Mouse (Mus musculus) hindbrain, embryonic 14.5 days (tissue): ENCODE results near the gene Ksr1. TPM values are rescaled to one million over a fixed set of nuclear protein-coding genes. Genes with fewer than 3 reads are reported as not detected.

ENCODE experiments used
- ATAC-seq: fragments of 200-750 bp; cut with Nextera tagmentation; 2 replicates; pipeline ENCODE4 v1.8.0; 2017; ENCODE audit warnings: moderate number of reproducible peaks, mild to moderate bottlenecking, moderate TSS enrichment, moderate library complexity; ENCODE audit not compliant: low FRiP score
- DNase-seq: peaks from one replicate; pipeline ENCODE4 v3.0.0-alpha.2; 2015; ENCODE audit warnings: low spot score
- H3K27ac ChIP-seq: fragments of 300-500 bp; sonication (generic); 2 replicates; pipeline ENCODE4 v1.5.1; 2014; ENCODE audit warnings: mild to moderate bottlenecking, moderate library complexity
- H3K27me3 ChIP-seq: fragments of 300-500 bp; sonication (generic); 2 replicates; pipeline ENCODE4 v1.6.1; 2014; ENCODE audit warnings: mild to moderate bottlenecking, low read length, mixed read lengths; ENCODE audit not compliant: control insufficient read depth, insufficient read depth
- H3K36me3 ChIP-seq: fragments of 300-500 bp; sonication (generic); replicated peaks from 2 replicates; pipeline ENCODE4 v1.6.1; 2014; ENCODE audit not compliant: control insufficient read depth, insufficient read depth
- H3K4me1 ChIP-seq: fragments of 300-500 bp; sonication (generic); replicated peaks from 2 replicates; pipeline ENCODE4 v1.6.1; 2014; ENCODE audit warnings: antibody characterized with exemption, low read length, mixed read lengths; ENCODE audit not compliant: control insufficient read depth, insufficient read depth
- H3K4me2 ChIP-seq: fragments of 300-500 bp; sonication (generic); replicated peaks from 2 replicates; pipeline ENCODE4 v1.6.1; 2014; ENCODE audit warnings: mild to moderate bottlenecking, moderate library complexity
- H3K4me3 ChIP-seq: fragments of 300-500 bp; sonication (generic); replicated peaks from 2 replicates; pipeline ENCODE4 v1.5.1; 2014; ENCODE audit warnings: mild to moderate bottlenecking, low read length
- H3K9ac ChIP-seq: fragments of 300-500 bp; sonication (generic); 2 replicates; pipeline ENCODE4 v1.6.1; 2014
- H3K9me3 ChIP-seq: fragments of 300-500 bp; sonication (generic); 2 replicates; pipeline ENCODE4 v1.6.1; 2016; ENCODE audit warnings: low read length; ENCODE audit not compliant: control insufficient read depth
- WGBS: fragments of 180-500 bp; shearing (Covaris S2); extraction: QIAGEN DNeasy Blood & Tissue Kit; methylation state at CpG from one replicate; pipeline ENCODE4 v1.1.7; 2014; 5-methylcytosine and 5-hydroxymethylcytosine counted together
- polyA plus RNA-seq: library from polyadenylated mRNA; unstranded; fragments of >200 nt; fragmentation: Nextera tagmentation; extraction: Ambion mirVana; gene quantifications from 2 replicates; pipeline ENCODE4 v1.2.1, GENCODE M21; 2014

Gene Ksr1
- polyA plus RNA-seq, 1 experiment from 2014 or later = 7.7 TPM

GRCm38 (mm10) chr11:79181914-79182313 lies 35.7 kb upstream of the Ksr1 start:
- H3K27me3 ChIP-seq = no peaks in the 10 kb centered on the region
- H3K9me3 ChIP-seq = no peaks in the 10 kb centered on the region
- no peak overlapping the region for H3K9ac ChIP-seq
- 91% methylated on average over 4 of the region's 4 CpGs for WGBS
- no peak overlapping the region for H3K27ac ChIP-seq
- ATAC-seq (no peak), DNase-seq (no peak)
- no peak overlapping the region for H3K4me3 ChIP-seq
- no peaks in the 10 kb centered on the region for H3K4me1 ChIP-seq
- no peak overlapping the region for H3K4me2 ChIP-seq
- H3K36me3 ChIP-seq = no peaks in the 10 kb centered on the region

GRCm38 (mm10) chr11:79176687-79177086 lies 30.5 kb upstream of the Ksr1 start:
- DNase-seq = no peak
- Histone ChIP-seq H3K9me3 (no peaks in the 10 kb centered on the region), H3K27me3 (no peaks in the 10 kb centered on the region), H3K4me3 (no peak overlapping the region), H3K27ac (no peak overlapping the region), H3K4me1 (no peaks in the 10 kb centered on the region), H3K36me3 (no peaks in the 10 kb centered on the region), H3K4me2 (no peak overlapping the region), H3K9ac (no peak overlapping the region)
- no peak for ATAC-seq
- WGBS = 75% methylated on average over 3 of the region's 3 CpGs

- no peak overlapping the region for H3K27ac ChIP-seq
- no peaks in the 10 kb centered on the region for H3K9me3 ChIP-seq
- no peak overlapping the region for H3K4me3 ChIP-seq
- H3K36me3 ChIP-seq = no peaks in the 10 kb centered on the region
- DNase-seq (no peak), ATAC-seq (no peak)
- H3K9ac ChIP-seq = no peak overlapping the region
- no peaks in the 10 kb centered on the region for H3K4me1 ChIP-seq
- H3K4me2 ChIP-seq = no peak overlapping the region
- no peaks in the 10 kb centered on the region for H3K27me3 ChIP-seq
- 83% methylated on average over 7 of the region's 7 CpGs for WGBS
Observed at GRCm38 (mm10) chr11:79172054-79172453, 25.8 kb upstream of the Ksr1 start.

GRCm38 (mm10) chr11:79166582-79167300 lies 20.5 kb upstream of the Ksr1 start:
- Histone ChIP-seq H3K4me2 (no peak overlapping the region), H3K27ac (no peak overlapping the region), H3K27me3 (no peaks in the 10 kb centered on the region), H3K9ac (no peak overlapping the region), H3K9me3 (no peaks in the 10 kb centered on the region), H3K4me3 (no peak overlapping the region), H3K4me1 (no peaks in the 10 kb centered on the region), H3K36me3 (no peaks in the 10 kb centered on the region)
- DNase-seq (no peak), ATAC-seq (no peak)
- WGBS = 66% methylated on average over 4 of the region's 4 CpGs

DNA sequence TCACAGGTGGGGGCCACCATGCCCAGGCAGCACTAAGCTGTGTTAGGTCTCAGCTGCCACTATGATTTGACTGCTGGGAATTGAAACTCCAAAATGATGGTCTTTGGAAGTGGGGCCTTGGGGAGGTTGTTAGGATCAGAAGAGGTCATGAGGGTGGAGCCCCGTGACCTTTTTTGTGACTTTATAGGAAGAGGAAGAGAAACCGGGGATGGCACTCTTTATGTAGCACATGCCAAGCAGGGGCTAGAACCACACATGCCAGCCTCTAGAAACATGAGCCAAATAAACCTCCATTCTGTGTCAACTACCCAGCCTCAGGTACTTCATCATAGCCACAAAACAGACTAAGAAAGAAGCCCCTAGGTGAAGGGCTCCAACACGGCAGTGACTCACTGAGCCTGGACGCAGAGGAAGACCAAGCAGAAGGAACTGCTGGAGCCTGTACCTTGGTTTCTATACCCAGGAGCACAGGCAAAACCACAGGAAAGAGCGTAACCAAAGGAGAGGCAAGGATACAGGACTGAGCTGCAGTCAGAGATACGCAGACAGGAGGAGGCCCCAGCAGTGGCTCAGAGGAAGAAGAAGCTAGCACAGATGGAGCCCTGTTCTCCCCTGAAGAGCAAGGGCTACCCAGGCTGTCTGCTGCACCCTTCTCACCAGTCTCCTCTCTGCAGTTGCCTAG lies 15.0 kb upstream of the Ksr1 start:
- 88% methylated on average over 6 of the region's 6 CpGs for WGBS

GRCm38 (mm10) chr11:79160127-79160526 lies 13.9 kb upstream of the Ksr1 start:
- no peaks in the 10 kb centered on the region for H3K9me3 ChIP-seq
- WGBS = 88% methylated on average over 6 of the region's 6 CpGs
- no peaks in the 10 kb centered on the region for H3K36me3 ChIP-seq
- no peak for ATAC-seq
- H3K27ac ChIP-seq = no peak overlapping the region
- H3K9ac ChIP-seq = no peak overlapping the region
- H3K4me2 ChIP-seq = no peak overlapping the region
- no peaks in the 10 kb centered on the region for H3K4me1 ChIP-seq
- no peaks in the 10 kb centered on the region for H3K27me3 ChIP-seq
- DNase-seq = no peak
- no peak overlapping the region for H3K4me3 ChIP-seq

More for the DNA sequence above, 15.0 kb upstream of the Ksr1 start:
- H3K4me2 ChIP-seq = no peak overlapping the region
- DNase-seq (no peak), ATAC-seq (no peak)
- no peaks in the 10 kb centered on the region for H3K9me3 ChIP-seq
- no peak overlapping the region for H3K27ac ChIP-seq
- H3K27me3 ChIP-seq = no peaks in the 10 kb centered on the region
- H3K4me3 ChIP-seq = no peak overlapping the region
- no peak overlapping the region for H3K9ac ChIP-seq
- no peaks in the 10 kb centered on the region for H3K4me1 ChIP-seq
- no peaks in the 10 kb centered on the region for H3K36me3 ChIP-seq

DNA sequence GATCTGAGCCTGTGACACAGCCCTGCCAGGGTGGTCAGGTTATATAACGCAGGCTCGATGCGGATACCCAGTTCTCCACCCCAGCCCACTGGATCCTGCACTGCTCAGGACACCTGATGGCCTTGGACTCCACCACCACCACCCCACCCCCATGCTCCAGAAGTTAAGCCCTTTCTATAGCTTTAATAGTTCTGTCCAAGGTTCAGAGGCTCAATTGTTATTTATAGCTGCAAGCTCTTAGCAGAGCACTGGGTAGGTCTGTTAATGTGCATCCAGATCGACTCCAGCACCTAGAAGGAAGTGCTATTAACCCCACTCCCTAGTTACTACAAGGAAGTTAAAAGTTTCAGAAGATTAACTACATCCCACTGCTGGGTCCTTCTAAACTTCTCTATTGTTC lies 11.5 kb upstream of the Ksr1 start:
- H3K9me3 ChIP-seq = no peaks in the 10 kb centered on the region
- no peak overlapping the region for H3K9ac ChIP-seq
- no peak overlapping the region for H3K4me2 ChIP-seq
- no peak overlapping the region for H3K4me3 ChIP-seq
- DNase-seq = no peak
- H3K27ac ChIP-seq = no peak overlapping the region
- H3K36me3 ChIP-seq = no peaks in the 10 kb centered on the region
- H3K27me3 ChIP-seq = no peaks in the 10 kb centered on the region
- 89% methylated on average over 4 of the region's 4 CpGs for WGBS
- ATAC-seq = no peak
- no peaks in the 10 kb centered on the region for H3K4me1 ChIP-seq

GRCm38 (mm10) chr11:79155348-79155747 lies 9.1 kb upstream of the Ksr1 start:
- Histone ChIP-seq H3K4me2 (no peak overlapping the region), H3K9ac (no peak overlapping the region), H3K4me1 (no peaks in the 10 kb centered on the region), H3K4me3 (no peak overlapping the region), H3K27me3 (no peaks in the 10 kb centered on the region), H3K9me3 (no peaks in the 10 kb centered on the region), H3K27ac (no peak overlapping the region), H3K36me3 (no peaks in the 10 kb centered on the region)
- DNase-seq (no peak), ATAC-seq (no peak)
- WGBS = 76% methylated on average over 6 of the region's 6 CpGs

DNA sequence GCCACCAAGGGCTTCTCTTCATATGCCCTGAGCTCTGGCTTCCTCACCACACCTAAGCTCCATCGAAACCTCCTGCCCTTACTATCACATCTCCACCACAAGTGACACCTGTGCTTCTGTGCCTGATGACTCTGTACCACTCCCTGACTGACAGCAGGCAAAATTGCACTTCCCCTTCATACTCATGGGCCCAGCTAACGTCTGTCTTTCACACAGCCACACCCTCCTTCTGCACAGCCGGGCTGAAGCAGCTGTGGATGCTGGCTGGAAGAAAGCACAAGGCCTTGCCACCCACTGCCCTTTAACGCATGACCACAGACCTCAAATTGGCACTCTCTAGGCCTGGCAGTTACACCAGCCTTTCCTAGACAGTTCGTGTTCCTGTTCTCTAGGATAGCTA lies 6.5 kb upstream of the Ksr1 start:
- Histone ChIP-seq H3K27ac (no peak overlapping the region), H3K4me1 (no peaks in the 10 kb centered on the region), H3K27me3 (no peaks in the 10 kb centered on the region), H3K9ac (no peak overlapping the region), H3K9me3 (no peaks in the 10 kb centered on the region), H3K4me3 (no peak overlapping the region), H3K36me3 (no peaks in the 10 kb centered on the region), H3K4me2 (no peak overlapping the region)
- DNase-seq (no peak), ATAC-seq (no peak)
- 64% methylated on average over 5 of the region's 5 CpGs for WGBS
